Mouse (Mus musculus) ovary, postnatal 10 days (tissue): ENCODE measurements around the gene Eed.
A peak's percentile ranks its signal among the peaks of the same experiment; 100 is the strongest.

Experiments used
- DNase-seq: peaks from one replicate; pipeline ENCODE4 v3.0.0; 2022; ENCODE audit warnings: low spot score

Gene Eed

DNA sequence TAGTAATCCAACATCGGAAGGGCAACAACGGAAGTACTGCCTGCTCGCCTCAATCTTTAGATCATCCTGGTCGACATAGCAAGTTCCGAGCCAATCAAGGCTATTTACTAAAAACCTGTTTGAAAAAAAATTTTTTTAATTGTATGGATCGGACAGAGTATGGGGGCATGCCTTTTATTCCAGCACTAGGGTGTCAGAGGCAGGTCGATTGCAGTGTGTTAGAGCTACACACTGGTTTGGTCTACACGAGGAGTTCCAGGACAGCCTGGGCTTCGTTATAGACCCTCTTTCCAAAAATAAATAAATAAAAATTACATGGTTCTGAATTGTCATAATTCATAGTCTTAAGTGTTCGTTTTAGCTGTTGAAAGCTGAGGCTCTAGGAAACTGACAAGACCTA lies 774 bp upstream of the Eed start:
- DNase-seq: no peak

DNA sequence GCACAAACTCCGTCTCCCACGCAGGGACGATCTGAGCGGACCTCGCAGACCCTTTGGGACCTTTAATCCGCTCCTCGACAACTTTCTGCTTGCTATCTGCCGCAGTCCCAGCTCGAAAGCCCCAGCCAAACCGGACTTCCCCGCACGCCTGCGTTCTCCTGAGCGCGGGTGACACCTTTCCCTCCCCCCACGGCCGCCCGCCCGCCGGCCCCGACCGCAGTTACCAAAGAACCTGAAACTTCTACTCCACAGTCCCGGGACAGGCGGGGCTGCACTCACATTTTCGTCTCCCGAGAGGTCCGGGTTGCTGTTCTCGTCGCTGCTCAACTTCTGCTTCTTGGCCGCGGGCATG lies 674 bp downstream of the Eed start:
- no peak for DNase-seq

GRCm38 (mm10) chr7:89979432-89980130 lies 1.2 kb downstream of the Eed start:
- no peak for DNase-seq

- no peak for DNase-seq
Observed at GRCm38 (mm10) chr7:89976796-89977195, 4.0 kb downstream of the Eed start.

DNA sequence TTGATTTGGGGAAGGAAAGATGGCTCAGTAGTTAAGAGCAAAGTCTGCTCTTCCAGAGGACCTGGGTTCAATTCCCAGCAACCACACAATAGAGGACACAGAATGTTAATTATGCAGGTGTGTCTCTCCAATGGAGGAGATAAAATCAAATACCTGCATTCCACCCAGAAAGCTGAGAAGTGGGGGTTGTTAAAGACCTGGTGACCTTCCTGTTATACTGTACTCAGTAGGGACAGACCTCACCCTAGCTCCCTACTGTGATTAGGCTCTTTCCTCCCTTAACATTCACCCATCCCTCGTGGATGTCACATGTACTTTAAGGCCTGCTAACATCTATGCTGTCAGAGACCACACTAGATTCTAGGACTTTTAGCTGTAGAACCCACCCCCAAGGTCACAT lies 5.2 kb downstream of the Eed start:
- no peak for DNase-seq

- no peak for DNase-seq
Observed at GRCm38 (mm10) chr7:89967235-89967634, 13.5 kb downstream of the Eed start.

DNA sequence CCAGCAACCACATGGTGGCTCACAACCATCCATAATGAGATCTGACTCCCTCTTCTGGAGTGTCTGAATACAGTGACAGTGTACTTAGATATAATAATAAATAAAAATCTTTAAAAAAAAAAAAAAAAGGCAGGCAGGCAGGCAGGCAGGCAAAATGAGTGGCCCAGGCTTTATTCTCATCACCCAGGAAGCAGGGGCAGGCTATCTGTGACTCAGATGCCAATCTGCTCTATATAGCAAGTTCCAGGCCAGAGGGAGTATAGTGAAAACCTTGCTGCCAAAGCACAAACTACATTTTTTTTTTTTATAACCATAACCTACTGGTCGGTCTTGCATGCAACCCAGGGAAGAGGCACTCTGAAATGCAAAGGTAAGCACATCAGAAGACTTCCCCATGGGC lies 14.0 kb downstream of the Eed start:
- DNase-seq: no peak

- no peak for DNase-seq
Observed at GRCm38 (mm10) chr7:89963135-89963534, 17.6 kb downstream of the Eed start.

DNA sequence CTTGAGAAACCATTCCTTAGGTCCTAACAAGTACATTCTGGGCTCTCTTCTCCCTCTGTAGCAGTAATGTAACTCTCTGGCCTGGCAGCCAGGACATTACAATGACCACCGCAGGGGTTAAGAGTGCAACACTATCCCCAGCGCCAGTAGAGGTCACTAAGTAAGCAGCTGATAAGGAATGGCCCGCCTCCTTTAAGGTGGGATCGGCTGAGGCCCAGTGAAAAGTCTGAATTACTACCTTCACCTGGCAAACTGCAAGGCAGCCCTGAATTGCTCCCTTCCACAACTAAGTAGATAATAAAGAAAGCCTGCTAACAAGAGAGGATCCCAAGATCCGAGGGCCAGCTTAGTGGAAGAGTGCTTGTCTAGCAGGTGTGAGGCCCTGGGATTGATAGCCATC lies 23.5 kb downstream of the Eed start:
- no peak for DNase-seq

DNA sequence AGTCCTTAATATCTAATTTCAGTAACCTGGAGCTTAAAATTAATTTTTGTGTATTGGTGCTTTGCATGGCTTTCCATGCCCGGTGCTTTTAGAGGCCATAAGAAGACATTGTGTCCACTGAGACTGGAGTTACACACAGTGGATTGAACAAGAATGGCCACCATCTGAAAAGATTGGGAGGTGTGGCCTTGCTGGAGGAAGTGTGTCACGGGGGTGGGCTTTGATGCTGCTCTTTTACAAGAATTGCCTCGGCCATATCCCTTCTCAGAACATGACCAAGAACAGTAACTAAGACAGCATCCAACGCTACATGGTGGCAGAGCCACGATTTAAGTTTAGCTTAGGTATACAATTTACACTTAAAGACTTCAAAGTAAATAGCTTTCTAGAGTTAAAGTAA lies 26.5 kb downstream of the Eed start:
- no peak for DNase-seq

DNA sequence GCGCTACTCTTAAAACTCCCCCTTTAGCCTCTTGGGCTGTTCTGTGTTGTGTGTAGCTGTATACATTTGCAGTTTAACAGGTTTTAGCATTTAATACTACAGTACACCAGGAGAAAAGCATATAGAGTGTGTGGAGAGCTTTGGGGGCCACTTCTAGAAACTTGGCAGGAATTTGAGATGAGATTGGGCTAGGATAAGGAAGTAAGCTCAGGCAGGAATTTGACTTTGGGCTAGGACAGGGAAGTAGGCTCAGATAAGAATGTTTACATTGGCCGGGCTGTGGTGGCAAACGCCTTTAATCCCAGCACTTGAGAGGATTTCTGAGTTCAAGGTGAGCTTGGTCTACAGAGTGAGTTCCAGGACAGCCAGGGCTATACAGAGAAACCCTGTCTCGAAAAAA lies 31.4 kb downstream of the Eed start:
- no peak for DNase-seq

- no peak for DNase-seq
Observed at GRCm38 (mm10) chr7:89948026-89948425, 32.8 kb downstream of the Eed start.

GRCm38 (mm10) chr7:89940571-89941463 lies 40.0 kb downstream of the Eed start, which contains the start of gene Hikeshi:
Gene Hikeshi, minus strand, starts transcription at chr7:89941204.
- DNase-seq: peak; percentile 69

GRCm38 (mm10) chr7:89939497-89940353 lies 41.1 kb downstream of the Eed start:
- no peak for DNase-seq

DNA sequence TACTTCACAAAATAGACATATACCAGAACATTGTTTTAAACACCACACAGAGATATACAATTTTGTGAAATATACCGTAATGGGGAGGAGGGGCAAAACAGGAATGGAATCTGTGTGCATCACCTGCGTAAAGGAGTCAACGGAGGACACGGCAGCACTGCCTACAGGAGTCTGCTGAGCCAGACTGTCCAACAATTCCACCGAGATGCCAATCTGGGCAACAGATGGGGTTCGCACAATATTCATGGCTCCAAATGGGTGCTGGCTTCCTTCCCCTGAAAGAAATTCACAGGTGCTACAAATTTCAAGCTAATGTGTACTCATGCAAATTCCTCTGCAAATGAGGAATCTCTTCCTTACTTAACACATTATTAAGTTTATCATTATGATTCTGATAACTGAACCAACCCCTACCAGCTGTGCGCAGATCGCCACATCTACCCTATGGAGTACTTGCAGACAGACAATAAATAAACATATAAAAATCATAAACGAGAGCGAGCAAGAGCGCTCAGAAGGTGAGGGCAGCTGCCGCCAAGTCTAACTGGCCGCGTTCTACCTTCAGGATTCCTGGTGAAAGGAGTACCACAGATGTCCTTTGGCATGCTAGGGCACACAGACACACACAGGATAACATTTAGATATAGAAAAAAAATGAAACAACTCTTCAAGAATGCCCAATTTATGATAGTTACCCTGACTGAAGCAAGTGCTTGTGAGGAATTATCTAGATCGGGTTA lies 57.2 kb downstream of the Eed start:
- DNase-seq: no peak

GRCm38 (mm10) chr7:89917776-89918175 lies 63.0 kb downstream of the Eed start:
- no peak for DNase-seq

GRCm38 (mm10) chr7:89916711-89917110 lies 64.1 kb downstream of the Eed start:
- DNase-seq: no peak

DNA sequence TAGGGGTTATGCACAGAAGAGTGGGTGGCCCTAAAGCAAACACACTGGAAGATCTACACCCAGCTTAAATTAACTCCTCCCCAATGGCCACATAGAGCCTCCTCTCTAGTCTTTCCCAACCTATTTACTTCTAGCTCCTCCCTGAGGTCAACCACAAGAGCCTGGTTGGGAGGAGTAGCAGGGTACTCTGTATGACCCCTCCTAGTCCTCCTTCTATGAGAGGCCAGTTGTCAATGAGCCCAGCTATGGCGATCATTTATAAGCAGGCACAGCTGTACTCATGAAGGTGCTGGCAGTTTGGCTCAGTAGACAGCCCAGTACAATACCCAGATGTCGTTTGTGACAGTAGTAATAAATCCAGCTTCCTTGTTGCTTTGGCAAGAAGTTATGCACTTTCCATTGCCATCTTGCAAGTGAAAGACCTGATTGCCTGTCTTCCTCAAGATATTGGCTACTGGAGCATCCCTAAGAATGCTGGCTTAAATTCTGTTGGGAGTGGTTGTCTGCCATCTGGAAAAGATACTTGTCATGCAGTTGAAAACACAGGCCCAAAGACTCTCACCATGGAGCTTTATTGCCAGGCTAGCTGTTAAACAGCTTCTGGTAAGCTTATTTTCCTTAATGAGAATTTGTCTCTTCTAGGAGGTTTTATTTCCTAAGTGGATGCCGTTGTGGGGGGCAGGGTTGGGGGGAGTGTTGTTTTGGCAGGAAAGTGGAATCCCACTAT lies 67.2 kb downstream of the Eed start:
- no peak for DNase-seq

- DNase-seq: no peak
Observed at GRCm38 (mm10) chr7:89912356-89912755, 68.4 kb downstream of the Eed start.

DNA sequence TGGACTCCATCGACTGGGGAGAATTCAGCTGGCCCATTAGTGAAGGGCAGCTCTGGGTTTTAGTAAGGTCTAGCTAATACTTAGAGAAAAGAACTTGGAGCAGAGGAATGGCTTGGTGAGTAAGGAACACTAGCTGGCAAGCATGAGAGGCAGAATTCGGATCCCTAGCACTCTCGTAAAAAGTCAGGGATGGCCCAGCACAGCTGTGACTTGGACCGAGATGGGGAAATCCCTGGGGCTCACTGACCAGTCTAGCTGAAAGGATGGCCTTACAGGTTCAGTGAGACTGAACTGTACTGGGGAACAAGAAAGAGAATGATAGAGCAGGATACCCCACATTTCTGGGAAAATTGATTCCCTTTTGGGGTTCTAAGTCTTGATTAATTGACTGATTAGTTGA lies 71.1 kb downstream of the Eed start:
- DNase-seq: no peak
